Mouse (Mus musculus) stomach, embryonic 16.5 days (tissue): ENCODE data around the gene Opcml. TPM values are rescaled to one million over a fixed set of nuclear protein-coding genes. Genes with fewer than 3 reads are reported as not detected.

ENCODE experiments used
- ATAC-seq: fragments of 200-750 bp; cut with Nextera tagmentation; 2 replicates; pipeline ENCODE4 v1.8.0; 2017; ENCODE audit warnings: moderate number of reproducible peaks, moderate TSS enrichment; ENCODE audit not compliant: insufficient read depth, low FRiP score
- H3K27ac ChIP-seq: fragments of 300-500 bp; sonication (generic); 2 replicates; pipeline ENCODE4 v1.5.1; 2014; ENCODE audit warnings: low read length
- H3K27me3 ChIP-seq: fragments of 300-500 bp; sonication (generic); 2 replicates; pipeline ENCODE4 v1.6.1; 2014; ENCODE audit warnings: low read length, control low read depth, mixed read lengths; ENCODE audit not compliant: control insufficient read depth, insufficient read depth
- H3K36me3 ChIP-seq: fragments of 300-500 bp; sonication (generic); 2 replicates; pipeline ENCODE4 v1.6.1; 2014; ENCODE audit warnings: low read length; ENCODE audit not compliant: control insufficient read depth, insufficient read depth
- H3K4me1 ChIP-seq: fragments of 300-500 bp; sonication (generic); 2 replicates; pipeline ENCODE4 v1.6.1; 2014; ENCODE audit warnings: low read length, control low read depth, mixed read lengths; ENCODE audit not compliant: control insufficient read depth, insufficient read depth
- H3K4me2 ChIP-seq: fragments of 300-500 bp; sonication (generic); 2 replicates; pipeline ENCODE4 v1.6.1; 2014; ENCODE audit warnings: low read depth, low read length, mixed read lengths
- H3K4me3 ChIP-seq: fragments of 300-500 bp; sonication (generic); replicated peaks from 2 replicates; pipeline ENCODE4 v1.5.1; 2014; ENCODE audit warnings: mild to moderate bottlenecking, low read length
- H3K9ac ChIP-seq: fragments of 300-500 bp; sonication (generic); 2 replicates; pipeline ENCODE4 v1.6.1; 2014; ENCODE audit warnings: low read length
- H3K9me3 ChIP-seq: fragments of 300-500 bp; sonication (generic); replicated peaks from 2 replicates; pipeline ENCODE4 v1.6.1; 2016; ENCODE audit warnings: low read length, control low read depth; ENCODE audit not compliant: control insufficient read depth
- WGBS: fragments of 180-500 bp; shearing (Covaris S2); extraction: QIAGEN DNeasy Blood & Tissue Kit; methylation state at CpG from one replicate; pipeline ENCODE4 v1.1.7; 2014; 5-methylcytosine and 5-hydroxymethylcytosine counted together
- polyA plus RNA-seq: library from polyadenylated mRNA; unstranded; fragments of >200 nt; fragmentation: Nextera tagmentation; extraction: Ambion mirVana; gene quantifications from 2 replicates; pipeline ENCODE4 v1.2.1, GENCODE M21; 2015

Gene Opcml
- polyA plus RNA-seq, 1 experiment from 2014 or later = 2.8 TPM

GRCm38 (mm10) chr9:28255128-28255904, 464.7 kb downstream of the Opcml start:
- no peak for ATAC-seq
- H3K9me3 ChIP-seq = no peaks in the 10 kb centered on the region
- H3K4me1 ChIP-seq = no peaks in the 10 kb centered on the region
- H3K36me3 ChIP-seq = no peaks in the 10 kb centered on the region
- H3K27ac ChIP-seq = no peak overlapping the region
- H3K27me3 ChIP-seq = no peaks in the 10 kb centered on the region
- H3K9ac ChIP-seq = no peak overlapping the region
- no peak overlapping the region for H3K4me3 ChIP-seq
- WGBS = 79% methylated on average over 8 of the region's 8 CpGs
- H3K4me2 ChIP-seq = no peak overlapping the region

- WGBS = 84% methylated on average over 1 of the region's 1 CpGs
- H3K4me3 ChIP-seq = no peak overlapping the region
- H3K4me2 ChIP-seq = no peak overlapping the region
- no peaks in the 10 kb centered on the region for H3K27me3 ChIP-seq
- H3K9me3 ChIP-seq = no peaks in the 10 kb centered on the region
- no peak overlapping the region for H3K9ac ChIP-seq
- no peaks in the 10 kb centered on the region for H3K36me3 ChIP-seq
- H3K4me1 ChIP-seq = no peaks in the 10 kb centered on the region
- ATAC-seq = no peak
- no peak overlapping the region for H3K27ac ChIP-seq
Observed at GRCm38 (mm10) chr9:28255905-28256268, 465.3 kb downstream of the Opcml start.

GRCm38 (mm10) chr9:28261078-28261753, 470.6 kb downstream of the Opcml start:
- Histone ChIP-seq H3K36me3 (no peaks in the 10 kb centered on the region), H3K9ac (no peak overlapping the region), H3K4me3 (no peak overlapping the region), H3K4me2 (no peak overlapping the region), H3K4me1 (no peaks in the 10 kb centered on the region), H3K27ac (no peak overlapping the region), H3K9me3 (no peaks in the 10 kb centered on the region), H3K27me3 (no peaks in the 10 kb centered on the region)
- WGBS = 22% methylated on average over 7 of the region's 7 CpGs
- no peak; the same call in 1 of the 2 replicates for ATAC-seq

GRCm38 (mm10) chr9:28262021-28262420, 471.4 kb downstream of the Opcml start:
- ATAC-seq = no peak
- H3K27ac ChIP-seq = no peak overlapping the region
- H3K4me3 ChIP-seq = no peak overlapping the region
- no peaks in the 10 kb centered on the region for H3K27me3 ChIP-seq
- no peaks in the 10 kb centered on the region for H3K9me3 ChIP-seq
- no peaks in the 10 kb centered on the region for H3K4me1 ChIP-seq
- H3K36me3 ChIP-seq = no peaks in the 10 kb centered on the region
- H3K4me2 ChIP-seq = no peak overlapping the region
- WGBS = 62% methylated on average over 1 of the region's 1 CpGs
- H3K9ac ChIP-seq = no peak overlapping the region; the same call in 1 of the 2 replicates

- WGBS = 74% methylated on average over 2 of the region's 2 CpGs
- H3K27me3 ChIP-seq = no peaks in the 10 kb centered on the region
Observed at GRCm38 (mm10) chr9:28262896-28263295, 472.3 kb downstream of the Opcml start.

GRCm38 (mm10) chr9:28264761-28265160, 474.2 kb downstream of the Opcml start:
- no peak overlapping the region for H3K9ac ChIP-seq
- WGBS = 57% methylated on average over 6 of the region's 6 CpGs

More at GRCm38 (mm10) chr9:28262896-28263295, 472.3 kb downstream of the Opcml start:
- H3K4me1 ChIP-seq = no peaks in the 10 kb centered on the region
- H3K4me2 ChIP-seq = no peak overlapping the region
- H3K36me3 ChIP-seq = no peaks in the 10 kb centered on the region
- no peak overlapping the region for H3K4me3 ChIP-seq
- no peak overlapping the region for H3K9ac ChIP-seq
- H3K27ac ChIP-seq = no peak overlapping the region
- no peaks in the 10 kb centered on the region for H3K9me3 ChIP-seq
- ATAC-seq = no peak

GRCm38 (mm10) chr9:28273816-28274215, 483.2 kb downstream of the Opcml start:
- no peak overlapping the region for H3K4me3 ChIP-seq
- no peak overlapping the region for H3K27ac ChIP-seq
- no peaks in the 10 kb centered on the region for H3K27me3 ChIP-seq
- no peak overlapping the region for H3K9ac ChIP-seq
- H3K36me3 ChIP-seq = no peaks in the 10 kb centered on the region
- H3K9me3 ChIP-seq = no peaks in the 10 kb centered on the region
- no peak overlapping the region for H3K4me2 ChIP-seq
- no peaks in the 10 kb centered on the region for H3K4me1 ChIP-seq
- WGBS = 70% methylated on average over 2 of the region's 2 CpGs
- no peak for ATAC-seq

More at GRCm38 (mm10) chr9:28264761-28265160, 474.2 kb downstream of the Opcml start:
- Histone ChIP-seq H3K4me2 (no peak overlapping the region), H3K27me3 (no peaks in the 10 kb centered on the region), H3K4me3 (no peak overlapping the region), H3K4me1 (no peaks in the 10 kb centered on the region), H3K9me3 (no peaks in the 10 kb centered on the region), H3K27ac (no peak overlapping the region), H3K36me3 (no peaks in the 10 kb centered on the region)
- no peak for ATAC-seq

GRCm38 (mm10) chr9:28278555-28278954, 488.0 kb downstream of the Opcml start:
- WGBS = 93% methylated on average over 2 of the region's 2 CpGs

GRCm38 (mm10) chr9:28281025-28281424, 490.4 kb downstream of the Opcml start:
- no peak overlapping the region for H3K4me3 ChIP-seq
- WGBS = 28% methylated on average over 3 of the region's 3 CpGs
- no peak overlapping the region for H3K27ac ChIP-seq
- H3K9me3 ChIP-seq = no peaks in the 10 kb centered on the region
- H3K4me2 ChIP-seq = no peak overlapping the region
- no peaks in the 10 kb centered on the region for H3K27me3 ChIP-seq
- ATAC-seq = 0 out of 2 replicates have a peak, but pooled peaks have one; percentile 13
- H3K9ac ChIP-seq = no peak overlapping the region
- no peaks in the 10 kb centered on the region for H3K36me3 ChIP-seq
- no peaks in the 10 kb centered on the region for H3K4me1 ChIP-seq

More at GRCm38 (mm10) chr9:28278555-28278954, 488.0 kb downstream of the Opcml start:
- no peak overlapping the region for H3K4me2 ChIP-seq
- H3K9ac ChIP-seq = no peak overlapping the region
- H3K36me3 ChIP-seq = no peaks in the 10 kb centered on the region
- H3K27me3 ChIP-seq = no peaks in the 10 kb centered on the region
- ATAC-seq = no peak
- no peak overlapping the region for H3K4me3 ChIP-seq
- no peak overlapping the region for H3K27ac ChIP-seq
- H3K4me1 ChIP-seq = no peaks in the 10 kb centered on the region
- H3K9me3 ChIP-seq = no peaks in the 10 kb centered on the region
